In genomic region chr13:20507381-20508129, GRCm38 (mm10) we compare ENCODE assay signal across 21 mouse cellular contexts.
DNase-seq lines count a peak whose midpoint lies in the region; ATAC-seq lines count a peak whose summit lies in the region.
"Had no signal": no experiment of that assay in that cellular context is flagged by ENCODE, and none has a peak within 500 bp of the region (broad histone marks: within the 10 kb centered on the region; RNA-seq: fewer than 3 reads in every experiment).

No protein-coding gene starts in this region.

- H3K9me3 ChIP-seq in hindbrain, embryonic 11.5 days (ENCODE audit: control insufficient read depth, low read length) = no peaks in the 10 kb centered on the region
- H3K9me3 ChIP-seq in hindbrain, embryonic 10.5 days = no peaks in the 10 kb centered on the region
- H3K9me3 ChIP-seq in neural tube, embryonic 11.5 days (ENCODE audit: control insufficient read depth, low read length) = no peaks in the 10 kb centered on the region
- no peaks in the 10 kb centered on the region for H3K9me3 ChIP-seq in midbrain, embryonic 13.5 days
- H3K9me3 ChIP-seq: embryonic facial prominence, embryonic 12.5 days; intestine, embryonic 15.5 days; megakaryocyte, embryonic 14.5 days had no signal

- peak; percentile 72 for ATAC-seq in hindbrain, embryonic 11.5 days (ENCODE audit: low FRiP score)
- no peak for ATAC-seq in neural tube, embryonic 11.5 days (ENCODE audit: insufficient read depth, low FRiP score, low TSS enrichment)
- ATAC-seq in midbrain, embryonic 13.5 days = peak; percentile 82
- ATAC-seq: intestine, embryonic 15.5 days had no signal

- H3K4me1 ChIP-seq in hindbrain, embryonic 11.5 days (replicated peaks; ENCODE audit: control insufficient read depth, insufficient read depth, low read length) = no peaks in the 10 kb centered on the region
- H3K4me1 ChIP-seq in hindbrain, embryonic 10.5 days (replicated peaks) = peaks cover 12% of the 10 kb centered on the region; the same call in 1 of the 2 replicates
- peaks cover 5% of the 10 kb centered on the region for H3K4me1 ChIP-seq in neural tube, embryonic 11.5 days (ENCODE audit: control insufficient read depth, insufficient read depth, low read length)
- H3K4me1 ChIP-seq in midbrain, embryonic 13.5 days (replicated peaks) = peaks cover 25% of the 10 kb centered on the region
- H3K4me1 ChIP-seq: embryonic facial prominence, embryonic 12.5 days; intestine, embryonic 15.5 days had no signal

- DNase-seq in hindbrain, embryonic 11.5 days (ENCODE audit: low spot score) = peak; percentile 14
- DNase-seq in hindbrain, embryonic 10.5 days (ENCODE audit: low spot score) = no peak
- DNase-seq in neural tube, embryonic 11.5 days (ENCODE audit: low spot score) = peak; percentile 18
- no peak for DNase-seq in neural tube, embryonic 10.5 days (ENCODE audit: extremely low spot score, low spot score)
- no peak for DNase-seq in frontal cortex, postnatal 14 days (ENCODE audit: low spot score in 2 of 2)
- no peak for DNase-seq in ovary, adult 18-20 months (ENCODE audit: low spot score)
- DNase-seq: adrenal gland, postnatal 36 days; cerebellum, adult 8-10 months; gastrocnemius, postnatal 25 days; heart, adult 2 months; heart, postnatal 36 days; lung, adult 18-20 months; right cerebral cortex, adult 18-20 months; thymus, postnatal 25 days had no signal

- no peaks in the 10 kb centered on the region for H3K36me3 ChIP-seq in hindbrain, embryonic 11.5 days (ENCODE audit: control insufficient read depth, insufficient read depth, low read length)
- no peaks in the 10 kb centered on the region for H3K36me3 ChIP-seq in hindbrain, embryonic 10.5 days
- H3K36me3 ChIP-seq in neural tube, embryonic 11.5 days (ENCODE audit: control insufficient read depth, insufficient read depth, low read length) = no peaks in the 10 kb centered on the region
- H3K36me3 ChIP-seq in midbrain, embryonic 13.5 days = no peaks in the 10 kb centered on the region
- H3K36me3 ChIP-seq: embryonic facial prominence, embryonic 12.5 days; intestine, embryonic 15.5 days had no signal

- H3K4me3 ChIP-seq in hindbrain, embryonic 11.5 days (ENCODE audit: low read depth, low read length) = no peak overlapping the region
- no peak overlapping the region for H3K4me3 ChIP-seq in hindbrain, embryonic 10.5 days
- no peak overlapping the region for H3K4me3 ChIP-seq in neural tube, embryonic 11.5 days (ENCODE audit: low read depth, low read length)
- no peak overlapping the region for H3K4me3 ChIP-seq in midbrain, embryonic 13.5 days (replicated peaks)
- H3K4me3 ChIP-seq: embryonic facial prominence, embryonic 12.5 days; erythroblast, embryonic 14.5 days; heart, adult 2 months; intestine, embryonic 15.5 days; layer of hippocampus, adult 2 months; megakaryocyte, embryonic 14.5 days; myocyte had no signal

- WGBS in hindbrain, embryonic 11.5 days = 55% methylated on average over 10 of the region's 10 CpGs
- WGBS in hindbrain, embryonic 10.5 days = 57% methylated on average over 10 of the region's 10 CpGs
- 51% methylated on average over 10 of the region's 10 CpGs for WGBS in neural tube, embryonic 11.5 days
- 48% methylated on average over 10 of the region's 10 CpGs for WGBS in midbrain, embryonic 13.5 days

- no peaks in the 10 kb centered on the region for H3K27me3 ChIP-seq in hindbrain, embryonic 11.5 days (ENCODE audit: control insufficient read depth, insufficient read depth, low read length)
- H3K27me3 ChIP-seq in hindbrain, embryonic 10.5 days (ENCODE audit: insufficient read depth, poor library complexity, severe bottlenecking) = no peaks in the 10 kb centered on the region
- H3K27me3 ChIP-seq in neural tube, embryonic 11.5 days (ENCODE audit: control insufficient read depth, insufficient read depth, low read length) = no peaks in the 10 kb centered on the region
- no peaks in the 10 kb centered on the region for H3K27me3 ChIP-seq in midbrain, embryonic 13.5 days
- H3K27me3 ChIP-seq: embryonic facial prominence, embryonic 12.5 days; intestine, embryonic 15.5 days; megakaryocyte, embryonic 14.5 days had no signal

- H3K9ac ChIP-seq in hindbrain, embryonic 11.5 days (ENCODE audit: low read depth, low read length) = no peak overlapping the region
- H3K9ac ChIP-seq in neural tube, embryonic 11.5 days (ENCODE audit: low read length) = no peak overlapping the region
- H3K9ac ChIP-seq in midbrain, embryonic 13.5 days (replicated peaks) = no peak overlapping the region
- H3K9ac ChIP-seq: embryonic facial prominence, embryonic 12.5 days; intestine, embryonic 15.5 days had no signal

- H3K27ac ChIP-seq in hindbrain, embryonic 11.5 days (ENCODE audit: low read depth, low read length) = no peak overlapping the region
- H3K27ac ChIP-seq in hindbrain, embryonic 10.5 days = no peak overlapping the region
- H3K27ac ChIP-seq in neural tube, embryonic 11.5 days (ENCODE audit: low read depth, low read length) = no peak overlapping the region
- no peak overlapping the region for H3K27ac ChIP-seq in midbrain, embryonic 13.5 days
- H3K27ac ChIP-seq: embryonic facial prominence, embryonic 12.5 days; heart, adult 2 months; intestine, embryonic 15.5 days; layer of hippocampus, adult 2 months had no signal

- H3K4me2 ChIP-seq in hindbrain, embryonic 11.5 days (replicated peaks; ENCODE audit: low read depth, low read length) = no peak overlapping the region
- no peak overlapping the region for H3K4me2 ChIP-seq in neural tube, embryonic 11.5 days (ENCODE audit: low read depth)
- H3K4me2 ChIP-seq in midbrain, embryonic 13.5 days (replicated peaks) = no peak overlapping the region
- H3K4me2 ChIP-seq: embryonic facial prominence, embryonic 12.5 days; intestine, embryonic 15.5 days had no signal

Comparison
In these comparisons a context has a peak if more than half of its experiments do, and no peak if none do; other contexts are left out.
1. DNase-seq: peak in hindbrain, embryonic 11.5 days (single experiment) and neural tube, embryonic 11.5 days (single experiment); none in hindbrain, embryonic 10.5 days (single experiment), neural tube, embryonic 10.5 days (single experiment), frontal cortex, postnatal 14 days (0 of 2) and ovary, adult 18-20 months (single experiment).